Mouse (Mus musculus) CH12.LX (cell line): ENCODE results near the gene Slc2a3. TPM values are rescaled to one million over a fixed set of nuclear protein-coding genes. Genes with fewer than 3 reads are reported as not detected.

Experiments
- DNase-seq: peaks from one replicate; pipeline ENCODE4 v3.0.0-alpha.2; 2013; ENCODE audit errors: extremely low read depth
- H3K27ac ChIP-seq: 2 replicates; pipeline ENCODE4 v1.5.1; 2012; ENCODE audit warnings: low read depth, mild to moderate bottlenecking, control low read depth, moderate library complexity; ENCODE audit not compliant: insufficient read depth
- H3K27me3 ChIP-seq: replicated peaks from 2 replicates; pipeline ENCODE3; 2012; ENCODE audit warnings: inconsistent platforms
- H3K36me3 ChIP-seq, 2 experiments: replicated peaks in 1 of 2; 2 replicates each; pipeline versions ENCODE3 to v1.6.1; 2012; ENCODE audit warnings: inconsistent platforms in 1 of 2, low read length in 1 of 2, mild to moderate bottlenecking in 1 of 2, mixed read lengths in 1 of 2, moderate library complexity in 1 of 2; ENCODE audit not compliant: control insufficient read depth in 1 of 2, insufficient read depth in 1 of 2
- H3K4me1 ChIP-seq, 2 experiments: 2 replicates each; pipeline ENCODE4 v1.6.1; 2012; ENCODE audit warnings: inconsistent platforms in 1 of 2, moderate library complexity in 1 of 2; ENCODE audit not compliant: insufficient read depth in 2 of 2, control insufficient read depth in 1 of 2
- H3K4me2 ChIP-seq: 2 replicates; pipeline ENCODE4 v1.6.1; 2012; ENCODE audit warnings: low read depth, mild to moderate bottlenecking, control low read depth; ENCODE audit not compliant: poor library complexity, insufficient read depth, severe bottlenecking
- H3K4me3 ChIP-seq, 3 experiments: fragments of 150-350 bp in 1 of 3; sonication (generic) in 1 of 3; replicated peaks in 1 of 3; 2 replicates each; pipeline versions ENCODE3 to v1.5.1; 2011 to 2012; ENCODE audit warnings: low read depth in 2 of 3, low read length in 2 of 3, mild to moderate bottlenecking in 2 of 3, moderate library complexity in 2 of 3, control low read depth in 1 of 3, improper control_type of control experiment in 1 of 3, inconsistent platforms in 1 of 3, mixed read lengths in 1 of 3; ENCODE audit not compliant: poor library complexity in 1 of 3
- H3K79me2 ChIP-seq: replicated peaks from 2 replicates; pipeline ENCODE4 v1.6.1; 2012; ENCODE audit warnings: mild to moderate bottlenecking, moderate library complexity; ENCODE audit not compliant: control insufficient read depth, poor library complexity, insufficient read depth, severe bottlenecking; ENCODE audit errors: extremely low read depth
- H3K9ac ChIP-seq: 2 replicates; pipeline ENCODE4 v1.6.1; 2012; ENCODE audit warnings: low read depth, mild to moderate bottlenecking, control low read depth, moderate library complexity; ENCODE audit not compliant: insufficient read depth
- H3K9me3 ChIP-seq: replicated peaks from 2 replicates; pipeline ENCODE3; 2012; ENCODE audit warnings: low read length, inconsistent platforms, mixed read lengths
- BHLHE40 ChIP-seq: IDR thresholded peaks from 2 replicates; pipeline ENCODE4 v1.6.1; 2011; ENCODE audit warnings: mild to moderate bottlenecking, low read depth, low read length, improper control_type of control experiment
- CTCF ChIP-seq, 2 experiments: IDR thresholded peaks in 1 of 2; conservative IDR thresholded peaks in 1 of 2; 2 replicates each; pipeline ENCODE4 v1.5.1; 2011 to 2012; ENCODE audit warnings: low read depth in 2 of 2, low read length in 2 of 2, improper control_type of control experiment in 1 of 2, inconsistent platforms in 1 of 2, mild to moderate bottlenecking in 1 of 2, moderate library complexity in 1 of 2
- EP300 ChIP-seq: IDR thresholded peaks from 2 replicates; pipeline ENCODE4 v1.6.1; 2011; ENCODE audit warnings: low read length, improper control_type of control experiment
- ETS1 ChIP-seq: conservative IDR thresholded peaks from 2 replicates; pipeline ENCODE4 v1.6.1; 2012; ENCODE audit warnings: low read depth, mild to moderate bottlenecking, inconsistent platforms, low read length, improper control_type of control experiment, moderate library complexity
- HCFC1 ChIP-seq: IDR thresholded peaks from 2 replicates; pipeline ENCODE4 v1.6.1; 2012; ENCODE audit warnings: low read depth, mild to moderate bottlenecking, inconsistent platforms, low read length, improper control_type of control experiment
- IRF4 ChIP-seq: IDR thresholded peaks from 2 replicates; pipeline ENCODE4 v1.6.1; 2014; ENCODE audit warnings: low read depth, mild to moderate bottlenecking, inconsistent platforms, low read length, improper control_type of control experiment
- JUND ChIP-seq: conservative IDR thresholded peaks from 2 replicates; pipeline ENCODE4 v1.6.1; 2011; ENCODE audit warnings: low read depth, low read length, improper control_type of control experiment
- MAFK ChIP-seq: IDR thresholded peaks from 2 replicates; pipeline ENCODE4 v1.6.1; 2011; ENCODE audit warnings: low read length, improper control_type of control experiment; ENCODE audit not compliant: insufficient replicate concordance
- MAX ChIP-seq: IDR thresholded peaks from 2 replicates; pipeline ENCODE4 v1.6.1; 2011; ENCODE audit warnings: low read length, improper control_type of control experiment
- MAZ ChIP-seq: IDR thresholded peaks from 2 replicates; pipeline ENCODE4 v1.6.1; 2012; ENCODE audit warnings: low read depth, mild to moderate bottlenecking, inconsistent platforms, low read length, improper control_type of control experiment, moderate library complexity
- MEF2A ChIP-seq: IDR thresholded peaks from 2 replicates; pipeline ENCODE4 v1.6.1; 2014; ENCODE audit warnings: low read depth, mild to moderate bottlenecking, inconsistent platforms, low read length, improper control_type of control experiment, borderline replicate concordance
- MYC ChIP-seq: IDR thresholded peaks from 2 replicates; pipeline ENCODE4 v1.6.1; 2011; ENCODE audit warnings: low read depth, mild to moderate bottlenecking, improper control_type of control experiment, low read length
- POLR2A ChIP-seq: IDR thresholded peaks from 2 replicates; pipeline ENCODE4 v1.6.1; 2011; ENCODE audit warnings: low read depth, mild to moderate bottlenecking, improper control_type of control experiment, low read length
- RAD21 ChIP-seq: IDR thresholded peaks from 2 replicates; pipeline ENCODE4 v1.6.1; 2011; ENCODE audit warnings: low read depth, mild to moderate bottlenecking, low read length, improper control_type of control experiment, moderate library complexity
- RCOR1 ChIP-seq: conservative IDR thresholded peaks from 2 replicates; pipeline ENCODE4 v1.6.1; 2012; ENCODE audit warnings: low read depth, mild to moderate bottlenecking, inconsistent platforms, low read length, improper control_type of control experiment
- SIN3A ChIP-seq: IDR thresholded peaks from 2 replicates; pipeline ENCODE4 v1.6.1; 2012; ENCODE audit warnings: low read length, improper control_type of control experiment, inconsistent platforms
- TBP ChIP-seq: conservative IDR thresholded peaks from 2 replicates; pipeline ENCODE4 v1.6.1; 2011; ENCODE audit warnings: low read depth, low read length, improper control_type of control experiment
- TCF12 ChIP-seq: IDR thresholded peaks from 2 replicates; pipeline ENCODE4 v1.6.1; 2014; ENCODE audit warnings: low read depth, mild to moderate bottlenecking, inconsistent platforms, low read length, improper control_type of control experiment
- UBTF ChIP-seq: IDR thresholded peaks from 2 replicates; pipeline ENCODE4 v1.6.1; 2012; ENCODE audit warnings: low read depth, mild to moderate bottlenecking, inconsistent platforms, low read length, improper control_type of control experiment, moderate library complexity
- USF1 ChIP-seq: IDR thresholded peaks from 2 replicates; pipeline ENCODE4 v1.6.1; 2014; ENCODE audit warnings: low read depth, mild to moderate bottlenecking, inconsistent platforms, low read length, improper control_type of control experiment
- USF2 ChIP-seq: conservative IDR thresholded peaks from 2 replicates; pipeline ENCODE4 v1.6.1; 2011; ENCODE audit warnings: low read depth, low read length, improper control_type of control experiment
- ZC3H11A ChIP-seq: IDR thresholded peaks from 2 replicates; pipeline ENCODE4 v1.6.1; 2012; ENCODE audit warnings: low read depth, mild to moderate bottlenecking, inconsistent platforms, low read length, improper control_type of control experiment
- ZMIZ1 ChIP-seq: IDR thresholded peaks from 2 replicates; pipeline ENCODE4 v1.6.1; 2012; ENCODE audit warnings: low read depth, mild to moderate bottlenecking, inconsistent platforms, low read length, improper control_type of control experiment
- ZNF384 ChIP-seq: IDR thresholded peaks from 2 replicates; pipeline ENCODE4 v1.6.1; 2012; ENCODE audit warnings: low read depth, low read length, improper control_type of control experiment, inconsistent platforms
- dilution Hi-C: fragments of 300-500 bp; cut with MboI; formaldehyde crosslinking; loops from 2 replicates; pipeline ENCODE4 v1.14.3; 2020; ENCODE audit warnings: low sequenced_read_pairs; ENCODE audit not compliant: extremely low pct_unique_long_range_greater_than_20kb, extremely low pct_ligation_motif_present
- in situ Hi-C: fragments of 300-500 bp; cut with MboI; formaldehyde crosslinking; loops from 3 replicates; pipeline ENCODE4 v1.14.3; 2019; ENCODE audit warnings: low sequenced_read_pairs, low pct_ligation_motif_present, low pct_unique_long_range_greater_than_20kb, mixed read lengths
- polyA plus RNA-seq: library from polyadenylated mRNA; unstranded; fragments of >175 nt; gene quantifications from 2 replicates; pipeline ENCODE4 v1.2.1, GENCODE M21; 2012; ENCODE audit warnings: low read depth; ENCODE audit not compliant: insufficient read length
- total RNA-seq, 2 experiments: library from RNA; depleted of rRNA; stranded (reverse); fragments of 300-350 nt in 1 of 2; fragments of >200 nt in 1 of 2; gene quantifications; 2 replicates each; pipeline ENCODE4 v1.2.3; 2012 to 2014

Slc2a3 gene
- total and polyA plus RNA-seq, 3 experiments, result 28.8 to 38.3 (median 29.7) TPM

GRCm38 (mm10) chr6:122742228-122742899 is 59.1 kb downstream of the Slc2a3 start:
- Histone ChIP-seq H3K9ac (peak overlapping the region; percentile 47), H3K4me3 (peak overlapping the region; percentile 60 to 73 (median 72)), H3K79me2 (peaks cover 6% of the 10 kb centered on the region; the same call in 1 of the 2 replicates), H3K4me2 (peak overlapping the region; percentile 89; the same call in 1 of the 2 replicates), H3K27ac (no peak overlapping the region), H3K9me3 (no peaks in the 10 kb centered on the region), H3K27me3 (no peaks in the 10 kb centered on the region), H3K36me3 (peaks cover 2 to 25% of the 10 kb centered on the region in 2 experiments), H3K4me1 (peaks cover 6 to 34% of the 10 kb centered on the region in 2 experiments)
- peak; percentile 74; the same call in 1 of the 2 replicates for TF ChIP-seq MAZ
- TF ChIP-seq MYC, result 0 out of 2 replicates have a peak, but pooled peaks have one; percentile 41
- no peak for TF ChIP-seq MEF2A
- no peak for TF ChIP-seq UBTF
- TF ChIP-seq CTCF (conservative IDR thresholded peaks at IDR 0.05 in 1 of 2, IDR thresholded peaks at IDR 0.05 in 1 of 2; ENCODE audit: low read depth in 2 of 2, low read length in 2 of 2), result no peak
- TF ChIP-seq EP300, result no peak
- no peak for TF ChIP-seq USF1
- TF ChIP-seq SIN3A, result no peak
- no peak for TF ChIP-seq ETS1
- no peak for TF ChIP-seq RAD21
- TF ChIP-seq ZNF384, result peak; percentile 92
- TF ChIP-seq HCFC1, result 0 out of 2 replicates have a peak, but pooled peaks have one; percentile 12
- TF ChIP-seq IRF4, result peak; percentile 29; the same call in 1 of the 2 replicates
- TF ChIP-seq TCF12, result 0 out of 2 replicates have a peak, but pooled peaks have one; percentile 23
- no peak for TF ChIP-seq ZMIZ1
- no peak for TF ChIP-seq RCOR1
- TF ChIP-seq JUND, result no peak
- no peak for TF ChIP-seq MAFK
- TF ChIP-seq TBP, result peak; percentile 92
- TF ChIP-seq ZC3H11A, result no peak
- TF ChIP-seq MAX, result no peak
- TF ChIP-seq BHLHE40, result no peak
- peak; percentile 57; the same call in 1 of the 2 replicates for TF ChIP-seq POLR2A
- no peak for TF ChIP-seq USF2
- in situ Hi-C loops, result loop anchor here (5.0 kb wide), 1 partner anchor 45 kb away; no protein-coding TSS in a partner anchor
- peak; percentile 50 for DNase-seq
- dilution Hi-C loops, result no loop called here
